Mouse (Mus musculus): ENCODE results near the gene Btbd35f18. TPM values are rescaled to one million over a fixed set of nuclear protein-coding genes. Genes with fewer than 3 reads are reported as not detected.
"Not testable (repeated sequence)": the region's sequence is repeated elsewhere in the genome, so short reads cannot be mapped to it uniquely, and the experiment has no call there.

Gene Btbd35f18
- polyA plus RNA-seq (2016; fragmentation: Nextera tagmentation; extraction: Ambion mirVana), result not detected in 2 replicates

- not testable (repeated sequence) for DNase-seq (ENCODE audit: low spot score); H3K27me3 ChIP-seq (replicated peaks; ENCODE audit: low read depth, poor library complexity, severe bottlenecking); H3K4me1 ChIP-seq; H3K4me3 ChIP-seq; H3K9me3 ChIP-seq; H3K27ac ChIP-seq (replicated peaks); H3K36me3 ChIP-seq (replicated peaks)
- no CpG with 5 or more reads among the region's 3 CpGs for WGBS
These were observed at the start of gene Btbd35f18 for GRCm38 (mm10) chrX:3699933-3700332. TSS of gene Btbd35f18 (plus strand) at chrX:3700233.

Other genes starting within 250 kb of the Btbd35f18 start
- not detected in 2 replicates for gene Btbd35f10, start 52.7 kb downstream of the Btbd35f18 start, polyA plus RNA-seq (2016; fragmentation: Nextera tagmentation; extraction: Ambion mirVana)

Measured in embryonic facial prominence, embryonic 10.5 days (tissue).